Mouse (Mus musculus) limb, embryonic 15.5 days (tissue): ENCODE measurements around the gene Zfp273. TPM values are rescaled to one million over a fixed set of nuclear protein-coding genes. Genes with fewer than 3 reads are reported as not detected.
A peak's percentile ranks its signal among the peaks of the same experiment; 100 is the strongest.
"Not testable (repeated sequence)": the region's sequence is repeated elsewhere in the genome, so short reads cannot be mapped to it uniquely, and the experiment has no call there.

Experiments used
- ATAC-seq: fragments of 200-750 bp; cut with Nextera tagmentation; 2 replicates; pipeline ENCODE4 v1.8.0; 2017; ENCODE audit warnings: low read depth, moderate TSS enrichment; ENCODE audit not compliant: insufficient number of reproducible peaks, low FRiP score, low TSS enrichment
- H3K27ac ChIP-seq: fragments of 300-500 bp; sonication (generic); 2 replicates; pipeline ENCODE4 v1.5.1; 2015; ENCODE audit warnings: moderate library complexity, mild to moderate bottlenecking, inconsistent platforms
- H3K27me3 ChIP-seq: fragments of 300-500 bp; sonication (generic); 2 replicates; pipeline ENCODE4 v1.6.1; 2015; ENCODE audit warnings: inconsistent platforms
- H3K36me3 ChIP-seq: fragments of 300-500 bp; sonication (generic); 2 replicates; pipeline ENCODE4 v1.6.1; 2015; ENCODE audit warnings: inconsistent platforms
- H3K4me1 ChIP-seq: fragments of 300-500 bp; sonication (generic); 2 replicates; pipeline ENCODE4 v1.6.1; 2015; ENCODE audit warnings: inconsistent platforms
- H3K4me2 ChIP-seq: fragments of 300-500 bp; sonication (generic); 2 replicates; pipeline ENCODE4 v1.6.1; 2015; ENCODE audit warnings: mild to moderate bottlenecking, inconsistent platforms
- H3K4me3 ChIP-seq: fragments of 300-500 bp; sonication (generic); 2 replicates; pipeline ENCODE4 v1.5.1; 2015; ENCODE audit warnings: mild to moderate bottlenecking, inconsistent platforms
- H3K9ac ChIP-seq: fragments of 300-500 bp; sonication (generic); 2 replicates; pipeline ENCODE4 v1.6.1; 2015; ENCODE audit warnings: inconsistent platforms
- H3K9me3 ChIP-seq: fragments of 300-500 bp; sonication (generic); 2 replicates; pipeline ENCODE4 v1.6.1; 2016; ENCODE audit warnings: inconsistent platforms
- WGBS: fragments of 180-500 bp; shearing (Covaris S2); methylation state at CpG from one replicate; pipeline ENCODE4 v1.1.7; 2015; 5-methylcytosine and 5-hydroxymethylcytosine counted together
- polyA plus RNA-seq: library from polyadenylated mRNA; unstranded; fragments of >200 nt; fragmentation: Nextera tagmentation; extraction: Ambion mirVana; gene quantifications from 2 replicates; pipeline ENCODE4 v1.2.1, GENCODE M21; 2015

Zfp273 gene
- 7.2 and 8.2 TPM in 2 replicates for polyA plus RNA-seq

- peak; percentile 92 for ATAC-seq
- peak within 1 kb of the TSS; percentile 69 for H3K9ac ChIP-seq
- no peaks in the 10 kb centered on the region for H3K9me3 ChIP-seq
- 4% methylated on average over 31 of the region's 31 CpGs for WGBS
- peak within 1 kb of the TSS; percentile 65 for H3K4me2 ChIP-seq
- H3K27me3 ChIP-seq, result no peaks in the 10 kb centered on the region
- H3K36me3 ChIP-seq, result peaks cover 8% of the 10 kb centered on the region
- peak within 1 kb of the TSS; percentile 93 for H3K27ac ChIP-seq
- peak within 1 kb of the TSS; percentile 89 for H3K4me3 ChIP-seq
- H3K4me1 ChIP-seq, result no peaks in the 10 kb centered on the region
Measured at GRCm38 (mm10) chr13:67813710-67814660, at the start of gene Zfp273. Gene Zfp273 (plus strand): TSS chr13:67813740.

- H3K36me3 ChIP-seq, result no peaks in the 10 kb centered on the region
- peak within 1 kb of the TSS; percentile 77 for H3K4me2 ChIP-seq
- ATAC-seq, result peak; percentile 91
- WGBS, result 8% methylated on average over 26 of the region's 26 CpGs
- peak within 1 kb of the TSS; percentile 61 for H3K4me3 ChIP-seq
- no peaks in the 10 kb centered on the region for H3K4me1 ChIP-seq
- no peaks in the 10 kb centered on the region for H3K27me3 ChIP-seq
- no peaks in the 10 kb centered on the region for H3K9me3 ChIP-seq
- H3K27ac ChIP-seq, result peak within 1 kb of the TSS; percentile 79
- H3K9ac ChIP-seq, result peak within 1 kb of the TSS; percentile 52
Measured at GRCm38 (mm10) chr13:67779265-67780221, 34.0 kb upstream of the Zfp273 start, which contains the start of gene Zfp493. Gene Zfp493 (plus strand): TSS chr13:67779693.

- no peaks in the 10 kb centered on the region for H3K27me3 ChIP-seq
- WGBS, result 92% methylated on average over 10 of the region's 10 CpGs
Measured at GRCm38 (mm10) chr13:67791921-67792455, 21.6 kb upstream of the Zfp273 start.

GRCm38 (mm10) chr13:67798618-67799017, 14.9 kb upstream of the Zfp273 start:
- no peak overlapping the region for H3K4me2 ChIP-seq
- no peaks in the 10 kb centered on the region for H3K9me3 ChIP-seq
- no peaks in the 10 kb centered on the region for H3K36me3 ChIP-seq
- H3K4me1 ChIP-seq, result no peaks in the 10 kb centered on the region
- no peaks in the 10 kb centered on the region for H3K27me3 ChIP-seq
- 83% methylated on average over 3 of the region's 3 CpGs for WGBS
- no peak overlapping the region for H3K9ac ChIP-seq
- ATAC-seq, result no peak
- no peak overlapping the region for H3K27ac ChIP-seq
- H3K4me3 ChIP-seq, result no peak overlapping the region

More at GRCm38 (mm10) chr13:67791921-67792455, 21.6 kb upstream of the Zfp273 start:
- Histone ChIP-seq H3K9me3 (no peaks in the 10 kb centered on the region), H3K4me1 (no peaks in the 10 kb centered on the region), H3K4me3 (no peak overlapping the region), H3K9ac (no peak overlapping the region), H3K36me3 (peaks cover 4% of the 10 kb centered on the region), H3K4me2 (no peak overlapping the region), H3K27ac (no peak overlapping the region)
- no peak for ATAC-seq

GRCm38 (mm10) chr13:67799151-67799550, 14.4 kb upstream of the Zfp273 start:
- H3K27me3 ChIP-seq, H3K4me2 ChIP-seq, H3K36me3 ChIP-seq, H3K9ac ChIP-seq, H3K9me3 ChIP-seq, H3K27ac ChIP-seq, H3K4me1 ChIP-seq, H3K4me3 ChIP-seq, ATAC-seq: not testable (repeated sequence)
- whole genome bisulfite sequencing, result 77% methylated on average over 3 of the region's 3 CpGs

GRCm38 (mm10) chr13:67811651-67812210, 1.8 kb upstream of the Zfp273 start:
- Histone ChIP-seq H3K4me3 (no peak overlapping the region), H3K27me3 (no peaks in the 10 kb centered on the region), H3K4me2 (no peak overlapping the region), H3K9ac (no peak overlapping the region), H3K9me3 (no peaks in the 10 kb centered on the region), H3K27ac (no peak overlapping the region), H3K4me1 (no peaks in the 10 kb centered on the region), H3K36me3 (no peaks in the 10 kb centered on the region)
- ATAC-seq, result no peak
- WGBS, result 46% methylated on average over 1 of the region's 1 CpGs

- Histone ChIP-seq H3K4me3 (peak overlapping the region; percentile 89), H3K9me3 (no peaks in the 10 kb centered on the region), H3K36me3 (peaks cover 2% of the 10 kb centered on the region; the same call in 1 of the 2 replicates), H3K4me1 (no peaks in the 10 kb centered on the region), H3K27me3 (no peaks in the 10 kb centered on the region), H3K9ac (no peak overlapping the region), H3K27ac (peak overlapping the region; percentile 93; the same call in 1 of the 2 replicates), H3K4me2 (peak overlapping the region; percentile 65; the same call in 1 of the 2 replicates)
- WGBS, result 76% methylated on average over 8 of the region's 8 CpGs
- ATAC-seq, result no peak
Measured at GRCm38 (mm10) chr13:67812961-67813709, 405 bp upstream of the Zfp273 start.

GRCm38 (mm10) chr13:67818636-67819035, 5.1 kb downstream of the Zfp273 start:
- WGBS, result 83% methylated on average over 1 of the region's 1 CpGs
- no peak overlapping the region for H3K9ac ChIP-seq
- H3K4me3 ChIP-seq, result no peak overlapping the region
- no peak overlapping the region for H3K27ac ChIP-seq
- no peaks in the 10 kb centered on the region for H3K9me3 ChIP-seq
- no peaks in the 10 kb centered on the region for H3K4me1 ChIP-seq
- peaks cover 29% of the 10 kb centered on the region for H3K36me3 ChIP-seq
- ATAC-seq, result no peak
- H3K27me3 ChIP-seq, result no peaks in the 10 kb centered on the region
- no peak overlapping the region for H3K4me2 ChIP-seq

GRCm38 (mm10) chr13:67830911-67831336, 17.4 kb downstream of the Zfp273 start, which contains the start of gene Gm10037:
Gene Gm10037 (plus strand): TSS chr13:67831106.
- H3K36me3 ChIP-seq, result peaks cover 10% of the 10 kb centered on the region
- H3K9me3 ChIP-seq, result no peaks in the 10 kb centered on the region
- no peaks in the 10 kb centered on the region for H3K4me1 ChIP-seq
- no peaks in the 10 kb centered on the region for H3K27me3 ChIP-seq
- no peak within 1 kb of the TSS; the same call in 1 of the 2 replicates for H3K27ac ChIP-seq
- ATAC-seq, result peak; percentile 75
- H3K4me2 ChIP-seq, result peak within 1 kb of the TSS; percentile 59
- peak within 1 kb of the TSS; percentile 61 for H3K4me3 ChIP-seq
- peak within 1 kb of the TSS; percentile 48 for H3K9ac ChIP-seq
- WGBS, result 3% methylated on average over 14 of the region's 14 CpGs

GRCm38 (mm10) chr13:67833137-67833536, 19.6 kb downstream of the Zfp273 start:
- H3K36me3 ChIP-seq, H3K27me3 ChIP-seq, H3K27ac ChIP-seq, H3K9me3 ChIP-seq, H3K4me3 ChIP-seq, ATAC-seq, H3K4me1 ChIP-seq, H3K4me2 ChIP-seq, H3K9ac ChIP-seq: not testable (repeated sequence)
